Mouse (Mus musculus): ENCODE measurements at regions not wholly inside any gene's neighbourhood (a gene's known extent, or its start where the extent isn't known, plus 50 kb on each side); places are given as distances from the start of the nearest gene placed in this dataset.

DNA sequence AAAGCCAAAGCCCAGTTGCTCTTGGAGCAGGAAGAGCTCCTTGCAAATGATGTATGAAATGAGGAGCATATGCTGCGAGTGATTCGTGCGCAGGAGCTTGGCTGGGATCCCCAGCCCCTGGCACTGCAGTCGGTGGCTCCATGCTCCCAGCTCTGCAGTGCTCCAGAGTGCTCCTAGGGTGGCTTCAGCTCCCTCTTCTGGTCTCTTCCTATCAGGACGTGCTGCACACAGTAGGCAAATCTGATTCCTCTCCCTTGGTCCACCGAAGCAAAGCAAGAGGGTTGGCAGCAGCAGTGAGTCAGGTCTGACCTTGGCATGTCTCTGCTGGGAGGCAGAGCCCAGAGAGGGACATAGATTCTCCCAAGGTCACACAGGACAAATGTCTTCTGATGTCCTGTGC is 130.3 kb upstream of the Zc3h12a start:
- Histone ChIP-seq H3K36me3 (ENCODE audit: control insufficient read depth, insufficient read depth, low read length) (no peaks in the 10 kb centered on the region), H3K27me3 (ENCODE audit: control insufficient read depth, insufficient read depth, low read length) (no peaks in the 10 kb centered on the region), H3K4me3 (ENCODE audit: extremely low read depth, insufficient read depth, insufficient read length) (no peak overlapping the region), H3K4me1 (ENCODE audit: control insufficient read depth, insufficient read depth, insufficient read length) (no peaks in the 10 kb centered on the region), H3K27ac (ENCODE audit: insufficient read depth, low read length) (no peak overlapping the region)
- TF ChIP-seq CTCF (IDR thresholded peaks at IDR 0.05; ENCODE audit: extremely low read depth, insufficient read depth, insufficient read length, insufficient replicate concordance) (no peak), POLR2A (IDR thresholded peaks at IDR 0.05; ENCODE audit: low read depth, low read length) (no peak)
- WGBS: 64% methylated on average over 6 of the region's 6 CpGs
- DNase-seq (ENCODE audit: low read depth in 1 of 2, low spot score in 2 of 2): no peak

DNA sequence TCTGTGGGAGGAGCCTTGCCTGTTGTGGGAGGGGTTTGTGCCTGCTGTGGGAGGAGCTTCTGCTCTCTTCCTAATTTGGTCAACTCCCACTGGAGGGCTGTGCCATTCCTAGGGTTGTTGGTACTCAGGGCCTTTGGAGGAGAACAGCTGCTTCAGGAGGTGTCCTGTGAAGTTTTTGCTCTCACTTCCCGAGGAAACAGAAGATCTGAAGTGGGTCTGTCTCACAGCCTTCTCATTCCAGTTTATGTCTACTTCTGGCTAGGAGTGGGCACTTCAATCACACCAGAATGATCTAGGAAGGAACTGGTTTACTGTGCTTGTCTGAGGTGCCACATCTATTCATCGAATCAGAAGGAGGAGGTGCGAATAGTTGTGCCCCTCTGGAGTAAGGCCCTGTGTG is 125.5 kb upstream of the Zc3h12a start:
- Histone ChIP-seq H3K27me3 (ENCODE audit: control insufficient read depth, insufficient read depth, low read length) (no peaks in the 10 kb centered on the region), H3K36me3 (ENCODE audit: control insufficient read depth, insufficient read depth, low read length) (no peaks in the 10 kb centered on the region), H3K27ac (ENCODE audit: insufficient read depth, low read length) (no peak overlapping the region), H3K4me3 (ENCODE audit: extremely low read depth, insufficient read depth, insufficient read length) (no peak overlapping the region), H3K4me1 (ENCODE audit: control insufficient read depth, insufficient read depth, insufficient read length) (no peaks in the 10 kb centered on the region)
- no peak for DNase-seq (ENCODE audit: low read depth in 1 of 2, low spot score in 2 of 2)
- 79% methylated on average over 3 of the region's 3 CpGs for WGBS
- TF ChIP-seq CTCF (IDR thresholded peaks at IDR 0.05; ENCODE audit: extremely low read depth, insufficient read depth, insufficient read length, insufficient replicate concordance) (no peak), POLR2A (IDR thresholded peaks at IDR 0.05; ENCODE audit: low read depth, low read length) (no peak)

DNA sequence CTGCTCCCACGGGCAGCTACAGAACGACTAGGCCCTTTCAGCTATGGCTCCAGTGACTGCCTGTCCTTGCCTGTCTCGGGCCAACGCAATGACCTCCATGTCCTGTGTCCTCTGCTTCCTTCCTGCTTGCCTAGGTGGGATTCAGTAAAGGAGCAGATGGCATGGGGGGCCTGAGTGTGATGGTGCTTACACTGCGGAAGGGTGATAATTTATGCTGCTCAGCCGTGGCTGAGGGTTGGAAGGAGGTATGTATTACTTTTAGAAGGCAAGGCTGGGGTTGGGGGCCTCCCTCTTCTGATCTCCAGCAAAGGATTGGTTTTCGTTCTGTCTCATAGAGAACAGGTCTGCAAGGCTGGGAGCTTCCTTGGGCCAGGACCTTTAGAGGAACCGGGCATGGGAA is 124.6 kb upstream of the Zc3h12a start:
- no peak overlapping the region for H3K27ac ChIP-seq (ENCODE audit: insufficient read depth, low read length)
- no peak for DNase-seq (ENCODE audit: low read depth in 1 of 2, low spot score in 2 of 2)
- H3K4me3 ChIP-seq (ENCODE audit: extremely low read depth, insufficient read depth, insufficient read length): no peak overlapping the region
- no peaks in the 10 kb centered on the region for H3K4me1 ChIP-seq (ENCODE audit: control insufficient read depth, insufficient read depth, insufficient read length)
- WGBS: 63% methylated on average over 8 of the region's 8 CpGs
- H3K27me3 ChIP-seq (ENCODE audit: control insufficient read depth, insufficient read depth, low read length): no peaks in the 10 kb centered on the region
- H3K36me3 ChIP-seq (ENCODE audit: control insufficient read depth, insufficient read depth, low read length): no peaks in the 10 kb centered on the region
- no peak for TF ChIP-seq CTCF (IDR thresholded peaks at IDR 0.05; ENCODE audit: extremely low read depth, insufficient read depth, insufficient read length, insufficient replicate concordance)
- TF ChIP-seq POLR2A (IDR thresholded peaks at IDR 0.05; ENCODE audit: low read depth, low read length): no peak

DNA sequence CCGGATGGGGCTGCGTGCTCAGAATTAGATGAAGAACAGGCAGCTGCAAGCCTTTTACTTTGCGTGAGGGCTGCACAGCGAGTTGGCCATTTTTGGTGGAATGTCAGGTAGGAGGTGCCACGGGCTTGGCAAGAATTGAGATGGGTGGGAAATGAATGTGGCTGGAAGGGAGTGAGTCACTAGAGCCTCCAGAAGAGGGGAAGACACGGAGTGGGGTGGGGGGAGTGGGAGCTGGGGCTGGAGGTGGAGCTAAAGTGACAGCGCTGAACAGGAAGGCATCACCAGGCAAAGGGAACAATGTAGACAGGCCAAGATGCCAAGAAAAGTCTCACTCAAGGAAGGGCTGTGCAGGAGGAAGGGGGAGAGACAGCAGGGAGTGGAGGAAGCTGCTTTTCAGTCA is 121.4 kb upstream of the Zc3h12a start:
- TF ChIP-seq POLR2A (IDR thresholded peaks at IDR 0.05; ENCODE audit: low read depth, low read length): no peak
- TF ChIP-seq CTCF (IDR thresholded peaks at IDR 0.05; ENCODE audit: extremely low read depth, insufficient read depth, insufficient read length, insufficient replicate concordance): no peak
- H3K36me3 ChIP-seq (ENCODE audit: control insufficient read depth, insufficient read depth, low read length): no peaks in the 10 kb centered on the region
- no peaks in the 10 kb centered on the region for H3K4me1 ChIP-seq (ENCODE audit: control insufficient read depth, insufficient read depth, insufficient read length)
- no peak for DNase-seq (ENCODE audit: low read depth in 1 of 2, low spot score in 2 of 2)
- no peak overlapping the region for H3K4me3 ChIP-seq (ENCODE audit: extremely low read depth, insufficient read depth, insufficient read length)
- 63% methylated on average over 7 of the region's 7 CpGs for WGBS
- no peak overlapping the region for H3K27ac ChIP-seq (ENCODE audit: insufficient read depth, low read length)
- no peaks in the 10 kb centered on the region for H3K27me3 ChIP-seq (ENCODE audit: control insufficient read depth, insufficient read depth, low read length)

DNA sequence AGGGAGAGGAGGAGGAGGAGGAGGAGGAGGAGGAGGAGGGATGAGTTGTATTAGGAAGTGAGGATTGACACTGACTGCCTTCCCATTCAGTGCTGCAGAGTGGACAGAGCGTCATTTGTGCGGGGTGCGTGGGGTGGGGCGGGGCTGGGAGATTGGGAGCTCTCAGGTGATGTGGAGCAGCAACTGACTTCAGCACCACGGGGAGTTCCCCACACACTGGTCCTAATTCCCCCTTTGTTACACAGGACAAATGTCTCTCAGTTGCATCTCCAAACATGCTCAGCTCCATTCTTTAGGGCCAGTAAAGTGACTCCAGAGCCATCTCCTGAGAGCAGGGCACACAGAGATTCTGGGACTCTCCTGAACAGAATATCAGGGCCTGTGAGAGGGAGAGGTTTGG is 118.5 kb upstream of the Zc3h12a start:
- Histone ChIP-seq H3K27me3 (ENCODE audit: control insufficient read depth, insufficient read depth, low read length) (no peaks in the 10 kb centered on the region), H3K27ac (ENCODE audit: insufficient read depth, low read length) (no peak overlapping the region), H3K4me3 (ENCODE audit: extremely low read depth, insufficient read depth, insufficient read length) (no peak overlapping the region), H3K36me3 (ENCODE audit: control insufficient read depth, insufficient read depth, low read length) (no peaks in the 10 kb centered on the region), H3K4me1 (ENCODE audit: control insufficient read depth, insufficient read depth, insufficient read length) (no peaks in the 10 kb centered on the region)
- DNase-seq (ENCODE audit: low read depth in 1 of 2, low spot score in 2 of 2): no peak
- WGBS: 36% methylated on average over 5 of the region's 5 CpGs
- TF ChIP-seq POLR2A (IDR thresholded peaks at IDR 0.05; ENCODE audit: low read depth, low read length): no peak
- TF ChIP-seq CTCF (IDR thresholded peaks at IDR 0.05; ENCODE audit: extremely low read depth, insufficient read depth, insufficient read length, insufficient replicate concordance): no peak

DNA sequence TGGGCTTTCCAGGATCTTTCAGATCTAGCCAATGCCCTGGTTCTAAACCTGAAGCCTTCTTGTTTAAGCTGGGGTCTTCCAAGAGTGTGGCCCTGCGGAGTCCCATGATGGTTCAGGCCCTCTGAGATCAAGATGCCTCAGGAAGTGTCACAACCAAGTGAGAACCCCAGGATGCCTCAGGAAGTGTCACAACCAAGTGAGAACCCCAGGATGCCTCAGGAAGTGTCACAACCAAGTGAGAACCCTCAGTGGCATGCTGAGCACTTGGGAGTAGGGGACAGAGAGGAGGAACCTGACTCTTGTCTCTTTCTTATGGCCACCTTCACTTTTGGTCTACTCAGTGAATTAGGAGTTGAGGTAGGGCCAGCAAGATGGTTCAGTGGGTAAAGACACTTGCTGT is 114.9 kb upstream of the Zc3h12a start:
- DNase-seq (ENCODE audit: low read depth in 1 of 2, low spot score in 2 of 2): no peak
- H3K4me1 ChIP-seq (ENCODE audit: control insufficient read depth, insufficient read depth, insufficient read length): no peaks in the 10 kb centered on the region
- WGBS: 41% methylated on average over 1 of the region's 1 CpGs
- H3K27me3 ChIP-seq (ENCODE audit: control insufficient read depth, insufficient read depth, low read length): peaks cover 1% of the 10 kb centered on the region; the same call in 1 of the 2 replicates
- H3K4me3 ChIP-seq (ENCODE audit: extremely low read depth, insufficient read depth, insufficient read length): no peak overlapping the region
- H3K27ac ChIP-seq (ENCODE audit: insufficient read depth, low read length): no peak overlapping the region
- H3K36me3 ChIP-seq (ENCODE audit: control insufficient read depth, insufficient read depth, low read length): no peaks in the 10 kb centered on the region
- TF ChIP-seq POLR2A (IDR thresholded peaks at IDR 0.05; ENCODE audit: low read depth, low read length): no peak

DNA sequence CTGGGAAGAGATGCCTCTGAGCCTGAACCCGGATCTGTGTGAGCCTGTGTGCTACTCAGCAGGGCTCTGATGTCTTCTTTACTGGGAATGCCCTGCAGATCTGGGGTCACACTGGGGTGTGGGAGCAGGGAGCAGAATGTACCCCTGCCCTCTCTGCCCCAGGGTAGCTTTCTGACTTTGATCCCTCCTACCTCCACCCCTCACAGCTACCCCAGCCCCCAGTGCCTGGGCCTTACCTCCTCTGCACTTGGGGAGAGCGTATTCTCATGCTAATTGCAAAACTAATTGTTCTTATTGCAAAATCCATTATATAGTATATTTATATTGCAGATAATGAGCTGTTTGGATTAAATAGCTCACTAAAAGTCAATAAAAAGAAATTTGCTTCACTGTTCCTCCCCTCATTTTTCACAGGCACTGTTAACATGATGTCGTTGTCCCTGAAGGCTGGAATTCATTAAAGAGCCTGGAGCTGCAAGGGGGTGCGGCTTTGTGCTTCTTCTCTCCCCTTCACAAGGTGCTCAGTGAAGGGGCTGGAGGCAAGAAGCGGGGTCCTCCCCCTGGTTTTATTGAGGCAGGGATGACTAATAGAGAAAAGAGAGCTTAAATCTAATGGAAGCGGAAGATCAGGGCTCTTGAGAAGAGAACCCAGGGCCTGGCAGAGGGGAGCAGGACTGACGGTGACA is 114.1 kb upstream of the Zc3h12a start:
- H3K27ac ChIP-seq (ENCODE audit: insufficient read depth, low read length): no peak overlapping the region
- H3K27me3 ChIP-seq (ENCODE audit: control insufficient read depth, insufficient read depth, low read length): peaks cover 1% of the 10 kb centered on the region; the same call in 1 of the 2 replicates
- no peak for TF ChIP-seq POLR2A (IDR thresholded peaks at IDR 0.05; ENCODE audit: low read depth, low read length)
- no peak for TF ChIP-seq CTCF (IDR thresholded peaks at IDR 0.05; ENCODE audit: extremely low read depth, insufficient read depth, insufficient read length, insufficient replicate concordance)
- no peaks in the 10 kb centered on the region for H3K36me3 ChIP-seq (ENCODE audit: control insufficient read depth, insufficient read depth, low read length)
- DNase-seq (ENCODE audit: low read depth in 1 of 2, low spot score in 2 of 2): no peak
- no peak overlapping the region for H3K4me3 ChIP-seq (ENCODE audit: extremely low read depth, insufficient read depth, insufficient read length)
- WGBS: 35% methylated on average over 7 of the region's 7 CpGs
- no peaks in the 10 kb centered on the region for H3K4me1 ChIP-seq (ENCODE audit: control insufficient read depth, insufficient read depth, insufficient read length)

Measured in spleen, adult 2 months (tissue).